Mouse (Mus musculus): ENCODE measurements around the gene Bckdha. TPM values are rescaled to one million over a fixed set of nuclear protein-coding genes. Genes with fewer than 3 reads are reported as not detected.
A peak's percentile ranks its signal among the peaks of the same experiment; 100 is the strongest.

The Bckdha gene
- polyA plus RNA-seq (2014; fragmentation: Nextera tagmentation; extraction: Ambion mirVana): 49.3 and 54.7 TPM in 2 replicates

GRCm38 (mm10) chr7:25658657-25659472 is at the start of gene Bckdha, which contains the start of gene Exosc5:
Gene Bckdha, minus strand, starts transcription at chr7:25658981.
Gene Exosc5, plus strand, starts transcription at chr7:25659164.
- no peaks in the 10 kb centered on the region for H3K9me3 ChIP-seq (ENCODE audit: control insufficient read depth, low read length)
- peak within 1 kb of the TSS; percentile 71 for H3K4me2 ChIP-seq (ENCODE audit: low read depth, severe bottlenecking)
- no peak within 1 kb of the TSS; the same call in 1 of the 2 replicates for H3K27ac ChIP-seq (replicated peaks; ENCODE audit: low read depth, low read length)
- peak; percentile 99 for ATAC-seq (ENCODE audit: insufficient number of reproducible peaks, low FRiP score, low TSS enrichment, low read depth)
- peak within 1 kb of the TSS; percentile 59 for H3K9ac ChIP-seq (ENCODE audit: low read length)
- H3K27me3 ChIP-seq (ENCODE audit: control insufficient read depth, insufficient read depth, low read length): no peaks in the 10 kb centered on the region
- H3K4me3 ChIP-seq (ENCODE audit: low read depth, low read length): peak within 1 kb of the TSS; percentile 52
- H3K4me1 ChIP-seq (ENCODE audit: control insufficient read depth, insufficient read depth, low read length): peaks cover 2% of the 10 kb centered on the region; the same call in 1 of the 2 replicates
- WGBS: under 1% methylated on average over 50 of the region's 50 CpGs
- H3K36me3 ChIP-seq (ENCODE audit: control insufficient read depth, insufficient read depth, low read length): no peaks in the 10 kb centered on the region
- peak; percentile 98 for DNase-seq (ENCODE audit: low spot score)

- peak overlapping the region; percentile 40; the same call in 1 of the 2 replicates for H3K9ac ChIP-seq (ENCODE audit: low read length)
- no peak overlapping the region; the same call in 1 of the 2 replicates for H3K27ac ChIP-seq (replicated peaks; ENCODE audit: low read depth, low read length)
- no peaks in the 10 kb centered on the region for H3K27me3 ChIP-seq (ENCODE audit: control insufficient read depth, insufficient read depth, low read length)
- no peaks in the 10 kb centered on the region; the same call in 1 of the 2 replicates for H3K36me3 ChIP-seq (ENCODE audit: control insufficient read depth, insufficient read depth, low read length)
- ATAC-seq (ENCODE audit: insufficient number of reproducible peaks, low FRiP score, low TSS enrichment, low read depth) (no peak), DNase-seq (ENCODE audit: low spot score) (no peak)
- 63% methylated on average over 15 of the region's 15 CpGs for WGBS
- H3K4me3 ChIP-seq (ENCODE audit: low read depth, low read length): no peak overlapping the region
- no peak overlapping the region for H3K4me2 ChIP-seq (ENCODE audit: low read depth, severe bottlenecking)
- no peaks in the 10 kb centered on the region for H3K9me3 ChIP-seq (ENCODE audit: control insufficient read depth, low read length)
- H3K4me1 ChIP-seq (ENCODE audit: control insufficient read depth, insufficient read depth, low read length): peaks cover 43% of the 10 kb centered on the region
These were observed 49.0 kb upstream of the Bckdha start for GRCm38 (mm10) chr7:25707581-25708292.

- WGBS: 59% methylated on average over 7 of the region's 7 CpGs
- H3K4me1 ChIP-seq (ENCODE audit: control insufficient read depth, insufficient read depth, low read length): peaks cover 33% of the 10 kb centered on the region
- H3K9ac ChIP-seq (ENCODE audit: low read length): no peak overlapping the region
- no peak overlapping the region for H3K4me2 ChIP-seq (ENCODE audit: low read depth, severe bottlenecking)
- H3K36me3 ChIP-seq (ENCODE audit: control insufficient read depth, insufficient read depth, low read length): no peaks in the 10 kb centered on the region
- no peak overlapping the region for H3K4me3 ChIP-seq (ENCODE audit: low read depth, low read length)
- DNase-seq (ENCODE audit: low spot score) (no peak), ATAC-seq (ENCODE audit: insufficient number of reproducible peaks, low FRiP score, low TSS enrichment, low read depth) (no peak)
- H3K9me3 ChIP-seq (ENCODE audit: control insufficient read depth, low read length): 0 out of 2 replicates have a peak, but pooled peaks cover 3% of the 10 kb centered on the region
- no peaks in the 10 kb centered on the region for H3K27me3 ChIP-seq (ENCODE audit: control insufficient read depth, insufficient read depth, low read length)
- no peak overlapping the region for H3K27ac ChIP-seq (replicated peaks; ENCODE audit: low read depth, low read length)
These were observed 47.9 kb upstream of the Bckdha start for GRCm38 (mm10) chr7:25706578-25707170.

DNA sequence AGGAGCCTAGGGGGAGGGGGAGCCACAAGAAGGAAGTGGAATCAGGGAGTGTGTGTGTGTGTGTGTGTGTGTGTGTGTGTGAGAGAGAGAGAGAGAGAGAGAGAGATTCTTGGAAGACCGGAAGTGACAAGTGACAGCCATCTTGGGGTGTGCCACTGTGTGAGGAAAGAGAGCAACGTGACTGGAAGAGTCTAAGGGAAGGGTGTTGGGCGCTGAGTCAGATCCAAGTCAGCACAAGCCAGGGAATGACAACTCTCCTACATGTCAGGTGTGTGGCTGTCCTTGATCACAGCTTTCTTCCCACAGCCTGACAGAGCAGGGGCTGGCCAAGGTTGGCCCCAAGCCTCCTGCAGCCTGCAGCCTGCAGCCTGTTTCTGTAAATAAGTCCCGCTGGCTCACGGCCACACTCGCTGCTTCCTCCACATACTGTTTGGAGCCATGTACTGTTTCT is 47.0 kb upstream of the Bckdha start:
- Histone ChIP-seq H3K27ac (replicated peaks; ENCODE audit: low read depth, low read length) (no peak overlapping the region), H3K9ac (ENCODE audit: low read length) (no peak overlapping the region), H3K9me3 (ENCODE audit: control insufficient read depth, low read length) (0 out of 2 replicates have a peak, but pooled peaks cover 3% of the 10 kb centered on the region), H3K27me3 (ENCODE audit: control insufficient read depth, insufficient read depth, low read length) (no peaks in the 10 kb centered on the region), H3K4me2 (ENCODE audit: low read depth, severe bottlenecking) (no peak overlapping the region), H3K4me3 (ENCODE audit: low read depth, low read length) (no peak overlapping the region), H3K4me1 (ENCODE audit: control insufficient read depth, insufficient read depth, low read length) (peaks cover 25% of the 10 kb centered on the region), H3K36me3 (ENCODE audit: control insufficient read depth, insufficient read depth, low read length) (no peaks in the 10 kb centered on the region)
- ATAC-seq (ENCODE audit: insufficient number of reproducible peaks, low FRiP score, low TSS enrichment, low read depth): no peak
- WGBS: 72% methylated on average over 6 of the region's 6 CpGs
- no peak for DNase-seq (ENCODE audit: low spot score)

GRCm38 (mm10) chr7:25704716-25705364 is 46.1 kb upstream of the Bckdha start:
- peak; percentile 48 for DNase-seq (ENCODE audit: low spot score)
- 3% methylated on average over 32 of the region's 37 CpGs for WGBS
- H3K4me1 ChIP-seq (ENCODE audit: control insufficient read depth, insufficient read depth, low read length): peaks cover 15% of the 10 kb centered on the region

GRCm38 (mm10) chr7:25703793-25704494 is 45.2 kb upstream of the Bckdha start:
- Histone ChIP-seq H3K27ac (replicated peaks; ENCODE audit: low read depth, low read length) (no peak overlapping the region), H3K36me3 (ENCODE audit: control insufficient read depth, insufficient read depth, low read length) (no peaks in the 10 kb centered on the region), H3K9me3 (ENCODE audit: control insufficient read depth, low read length) (0 out of 2 replicates have a peak, but pooled peaks cover 3% of the 10 kb centered on the region), H3K27me3 (ENCODE audit: control insufficient read depth, insufficient read depth, low read length) (no peaks in the 10 kb centered on the region), H3K9ac (ENCODE audit: low read length) (no peak overlapping the region), H3K4me2 (ENCODE audit: low read depth, severe bottlenecking) (no peak overlapping the region), H3K4me3 (ENCODE audit: low read depth, low read length) (no peak overlapping the region), H3K4me1 (ENCODE audit: control insufficient read depth, insufficient read depth, low read length) (peaks cover 14% of the 10 kb centered on the region)
- DNase-seq (ENCODE audit: low spot score): no peak
- WGBS: 33% methylated on average over 10 of the region's 10 CpGs
- ATAC-seq (ENCODE audit: insufficient number of reproducible peaks, low FRiP score, low TSS enrichment, low read depth): no peak

More at GRCm38 (mm10) chr7:25704716-25705364, 46.1 kb upstream of the Bckdha start:
- Histone ChIP-seq H3K9ac (ENCODE audit: low read length) (no peak overlapping the region), H3K27ac (replicated peaks; ENCODE audit: low read depth, low read length) (no peak overlapping the region), H3K4me2 (ENCODE audit: low read depth, severe bottlenecking) (peak overlapping the region; percentile 50), H3K27me3 (ENCODE audit: control insufficient read depth, insufficient read depth, low read length) (no peaks in the 10 kb centered on the region), H3K36me3 (ENCODE audit: control insufficient read depth, insufficient read depth, low read length) (no peaks in the 10 kb centered on the region), H3K4me3 (ENCODE audit: low read depth, low read length) (peak overlapping the region; percentile 24), H3K9me3 (ENCODE audit: control insufficient read depth, low read length) (0 out of 2 replicates have a peak, but pooled peaks cover 3% of the 10 kb centered on the region)
- no peak for ATAC-seq (ENCODE audit: insufficient number of reproducible peaks, low FRiP score, low TSS enrichment, low read depth)

DNA sequence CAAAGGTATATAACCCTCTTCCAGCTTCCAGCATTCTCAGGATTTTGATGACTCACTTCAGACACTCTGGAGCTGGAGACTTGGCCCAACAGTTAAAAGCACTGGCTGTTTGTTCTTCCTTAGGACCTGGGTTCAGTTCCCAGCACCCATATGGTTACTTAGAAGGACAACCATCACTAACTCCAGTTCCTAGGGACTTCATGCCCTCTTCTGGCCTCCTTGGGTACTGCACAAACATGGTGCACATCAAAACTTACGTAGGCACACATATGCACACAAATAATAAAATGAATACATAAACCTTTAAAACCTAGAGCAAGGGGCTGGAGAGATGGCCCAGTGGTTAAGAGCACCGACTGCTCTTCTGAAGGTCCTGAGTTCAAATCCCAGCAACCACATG is 43.6 kb upstream of the Bckdha start:
- 98% methylated on average over 2 of the region's 2 CpGs for WGBS

More for the DNA sequence above, 43.6 kb upstream of the Bckdha start:
- Histone ChIP-seq H3K36me3 (ENCODE audit: control insufficient read depth, insufficient read depth, low read length) (no peaks in the 10 kb centered on the region), H3K4me3 (ENCODE audit: low read depth, low read length) (no peak overlapping the region), H3K4me1 (ENCODE audit: control insufficient read depth, insufficient read depth, low read length) (peaks cover 3% of the 10 kb centered on the region), H3K27ac (replicated peaks; ENCODE audit: low read depth, low read length) (no peak overlapping the region), H3K9me3 (ENCODE audit: control insufficient read depth, low read length) (0 out of 2 replicates have a peak, but pooled peaks cover 3% of the 10 kb centered on the region), H3K4me2 (ENCODE audit: low read depth, severe bottlenecking) (no peak overlapping the region), H3K27me3 (ENCODE audit: control insufficient read depth, insufficient read depth, low read length) (no peaks in the 10 kb centered on the region), H3K9ac (ENCODE audit: low read length) (no peak overlapping the region)
- no peak for DNase-seq (ENCODE audit: low spot score)
- ATAC-seq (ENCODE audit: insufficient number of reproducible peaks, low FRiP score, low TSS enrichment, low read depth): no peak

Data from limb, embryonic 11.5 days (tissue).